Mouse (Mus musculus): ENCODE measurements around the gene Srsf12.

Srsf12 gene

GRCm38 (mm10) chr4:33249716-33250230, 41.0 kb downstream of the Srsf12 start:
- DNase-seq = no peak

- DNase-seq = no peak
Observed at GRCm38 (mm10) chr4:33250867-33251266, 42.1 kb downstream of the Srsf12 start.

GRCm38 (mm10) chr4:33254706-33255105, 45.9 kb downstream of the Srsf12 start:
- no peak for DNase-seq

- no peak for DNase-seq
Observed at GRCm38 (mm10) chr4:33257263-33257964, 48.6 kb downstream of the Srsf12 start.

- DNase-seq = no peak
Observed at GRCm38 (mm10) chr4:33260311-33260710, 51.5 kb downstream of the Srsf12 start.

GRCm38 (mm10) chr4:33261311-33261753, 52.5 kb downstream of the Srsf12 start:
- DNase-seq = no peak

GRCm38 (mm10) chr4:33262897-33263296, 54.1 kb downstream of the Srsf12 start:
- DNase-seq = no peak

- DNase-seq = no peak
Observed at GRCm38 (mm10) chr4:33264979-33265726, 56.4 kb downstream of the Srsf12 start.

- no peak for DNase-seq
Observed at GRCm38 (mm10) chr4:33270386-33271314, 61.9 kb downstream of the Srsf12 start.

- DNase-seq = no peak
Observed at GRCm38 (mm10) chr4:33273437-33273836, 64.6 kb downstream of the Srsf12 start.

- no peak for DNase-seq
Observed at GRCm38 (mm10) chr4:33281891-33282685, 73.3 kb downstream of the Srsf12 start.

Measured in thymus, postnatal 25 days (tissue).